Mouse (Mus musculus) limb, embryonic 10.5 days (tissue): ENCODE results near the gene Olfr288. TPM values are rescaled to one million over a fixed set of nuclear protein-coding genes. Genes with fewer than 3 reads are reported as not detected.
A peak's percentile ranks its signal among the peaks of the same experiment; 100 is the strongest.

Experiments
- DNase-seq: peaks from one replicate; pipeline ENCODE4 v3.0.0-alpha.2; 2017; ENCODE audit warnings: low spot score
- H3K27ac ChIP-seq: fragments of 300-500 bp; sonication (generic); 2 replicates; pipeline ENCODE4 v1.5.1; 2016; ENCODE audit warnings: mild to moderate bottlenecking
- H3K27me3 ChIP-seq: fragments of 300-500 bp; sonication (generic); 2 replicates; pipeline ENCODE4 v1.6.1; 2016; ENCODE audit warnings: low read depth, mild to moderate bottlenecking; ENCODE audit not compliant: poor library complexity, severe bottlenecking
- H3K36me3 ChIP-seq: fragments of 300-500 bp; sonication (generic); 2 replicates; pipeline ENCODE4 v1.6.1; 2016; ENCODE audit warnings: mild to moderate bottlenecking, moderate library complexity
- H3K4me1 ChIP-seq: fragments of 300-500 bp; sonication (generic); 2 replicates; pipeline ENCODE4 v1.6.1; 2016
- H3K4me3 ChIP-seq: fragments of 300-500 bp; sonication (generic); 2 replicates; pipeline ENCODE4 v1.5.1; 2016; ENCODE audit warnings: mild to moderate bottlenecking, moderate library complexity
- H3K9me3 ChIP-seq: fragments of 300-500 bp; sonication (generic); replicated peaks from 2 replicates; pipeline ENCODE4 v1.6.1; 2016; ENCODE audit warnings: mild to moderate bottlenecking
- WGBS: fragments of 180-500 bp; shearing (Covaris S2); methylation state at CpG from one replicate; pipeline ENCODE4 v1.1.7; 2016; 5-methylcytosine and 5-hydroxymethylcytosine counted together
- polyA plus RNA-seq: library from polyadenylated mRNA; unstranded; fragments of >200 nt; fragmentation: Nextera tagmentation; extraction: Ambion mirVana; gene quantifications from 2 replicates; pipeline ENCODE4 v1.2.1, GENCODE M21; 2016

Olfr288 gene
- polyA plus RNA-seq, 1 experiment from 2014 or later, result not detected

- DNase-seq, result no peak
- H3K4me3 ChIP-seq, result no peak overlapping the region
- no peaks in the 10 kb centered on the region for H3K27me3 ChIP-seq
- H3K27ac ChIP-seq, result no peak overlapping the region
- no peaks in the 10 kb centered on the region for H3K36me3 ChIP-seq
- H3K4me1 ChIP-seq, result no peaks in the 10 kb centered on the region
- 83% methylated on average over 1 of the region's 1 CpGs for WGBS
- no peaks in the 10 kb centered on the region for H3K9me3 ChIP-seq
These were observed 38.1 kb downstream of the Olfr288 start for GRCm38 (mm10) chr15:98157253-98157652.

- 71% methylated on average over 4 of the region's 4 CpGs for WGBS
- Histone ChIP-seq H3K4me3 (no peak overlapping the region), H3K36me3 (no peaks in the 10 kb centered on the region), H3K4me1 (no peaks in the 10 kb centered on the region), H3K27ac (no peak overlapping the region), H3K9me3 (no peaks in the 10 kb centered on the region), H3K27me3 (no peaks in the 10 kb centered on the region)
- no peak for DNase-seq
These were observed 39.4 kb downstream of the Olfr288 start for GRCm38 (mm10) chr15:98155944-98156343.

- no peaks in the 10 kb centered on the region for H3K36me3 ChIP-seq
- H3K27ac ChIP-seq, result no peak overlapping the region
- H3K9me3 ChIP-seq, result no peaks in the 10 kb centered on the region
- no peak overlapping the region for H3K4me3 ChIP-seq
- no peak for DNase-seq
- H3K27me3 ChIP-seq, result no peaks in the 10 kb centered on the region
- no peaks in the 10 kb centered on the region for H3K4me1 ChIP-seq
- 94% methylated on average over 5 of the region's 5 CpGs for WGBS
These were observed 40.1 kb downstream of the Olfr288 start for GRCm38 (mm10) chr15:98155272-98155671.

GRCm38 (mm10) chr15:98154631-98155030 lies 40.7 kb downstream of the Olfr288 start:
- 86% methylated on average over 3 of the region's 3 CpGs for WGBS
- Histone ChIP-seq H3K27me3 (no peaks in the 10 kb centered on the region), H3K4me3 (no peak overlapping the region)

GRCm38 (mm10) chr15:98154146-98154545 lies 41.2 kb downstream of the Olfr288 start:
- Histone ChIP-seq H3K27ac (no peak overlapping the region), H3K4me3 (no peak overlapping the region), H3K9me3 (no peaks in the 10 kb centered on the region), H3K4me1 (no peaks in the 10 kb centered on the region), H3K27me3 (no peaks in the 10 kb centered on the region), H3K36me3 (no peaks in the 10 kb centered on the region)
- 67% methylated on average over 4 of the region's 4 CpGs for WGBS
- DNase-seq, result no peak

More at GRCm38 (mm10) chr15:98154631-98155030, 40.7 kb downstream of the Olfr288 start:
- no peaks in the 10 kb centered on the region for H3K36me3 ChIP-seq
- H3K9me3 ChIP-seq, result no peaks in the 10 kb centered on the region
- H3K27ac ChIP-seq, result no peak overlapping the region
- no peak for DNase-seq
- no peaks in the 10 kb centered on the region for H3K4me1 ChIP-seq

GRCm38 (mm10) chr15:98153625-98154024 lies 41.7 kb downstream of the Olfr288 start:
- 46% methylated on average over 3 of the region's 3 CpGs for WGBS
- no peaks in the 10 kb centered on the region for H3K27me3 ChIP-seq
- DNase-seq, result no peak
- H3K9me3 ChIP-seq, result no peaks in the 10 kb centered on the region
- H3K27ac ChIP-seq, result no peak overlapping the region
- H3K36me3 ChIP-seq, result no peaks in the 10 kb centered on the region
- no peaks in the 10 kb centered on the region for H3K4me1 ChIP-seq
- H3K4me3 ChIP-seq, result no peak overlapping the region

- H3K9me3 ChIP-seq, result no peaks in the 10 kb centered on the region
- WGBS, result 78% methylated on average over 7 of the region's 7 CpGs
- H3K27ac ChIP-seq, result no peak overlapping the region
- no peak for DNase-seq
- no peaks in the 10 kb centered on the region for H3K27me3 ChIP-seq
- no peaks in the 10 kb centered on the region for H3K4me1 ChIP-seq
- no peaks in the 10 kb centered on the region for H3K36me3 ChIP-seq
- no peak overlapping the region for H3K4me3 ChIP-seq
These were observed 42.4 kb downstream of the Olfr288 start for GRCm38 (mm10) chr15:98152916-98153315.

GRCm38 (mm10) chr15:98149166-98149602 lies 46.2 kb downstream of the Olfr288 start:
- H3K9me3 ChIP-seq, result no peaks in the 10 kb centered on the region
- no peak for DNase-seq
- no peaks in the 10 kb centered on the region for H3K27me3 ChIP-seq
- H3K4me1 ChIP-seq, result peaks cover 14% of the 10 kb centered on the region
- H3K36me3 ChIP-seq, result no peaks in the 10 kb centered on the region
- 82% methylated on average over 10 of the region's 10 CpGs for WGBS
- H3K27ac ChIP-seq, result no peak overlapping the region
- H3K4me3 ChIP-seq, result no peak overlapping the region

- Histone ChIP-seq H3K4me1 (peaks cover 14% of the 10 kb centered on the region), H3K27me3 (no peaks in the 10 kb centered on the region), H3K27ac (no peak overlapping the region), H3K36me3 (no peaks in the 10 kb centered on the region), H3K4me3 (no peak overlapping the region), H3K9me3 (no peaks in the 10 kb centered on the region)
- WGBS, result 85% methylated on average over 3 of the region's 3 CpGs
- no peak for DNase-seq
These were observed 47.0 kb downstream of the Olfr288 start for GRCm38 (mm10) chr15:98148356-98148755.

GRCm38 (mm10) chr15:98145559-98146181 lies 49.7 kb downstream of the Olfr288 start:
- WGBS, result 1% methylated on average over 38 of the region's 38 CpGs

GRCm38 (mm10) chr15:98144861-98145507 lies 50.4 kb downstream of the Olfr288 start:
- no peak for DNase-seq
- Histone ChIP-seq H3K9me3 (no peaks in the 10 kb centered on the region), H3K36me3 (peaks cover 26% of the 10 kb centered on the region), H3K4me1 (peaks cover 14% of the 10 kb centered on the region), H3K27ac (peak overlapping the region; percentile 90), H3K4me3 (peak overlapping the region; percentile 100), H3K27me3 (no peaks in the 10 kb centered on the region)
- under 1% methylated on average over 36 of the region's 36 CpGs for WGBS

More at GRCm38 (mm10) chr15:98145559-98146181, 49.7 kb downstream of the Olfr288 start:
- peak overlapping the region; percentile 90 for H3K27ac ChIP-seq
- DNase-seq, result peak; percentile 96
- H3K27me3 ChIP-seq, result no peaks in the 10 kb centered on the region
- H3K4me3 ChIP-seq, result peak overlapping the region; percentile 100
- H3K4me1 ChIP-seq, result peaks cover 14% of the 10 kb centered on the region
- peaks cover 19% of the 10 kb centered on the region for H3K36me3 ChIP-seq
- H3K9me3 ChIP-seq, result no peaks in the 10 kb centered on the region

- Histone ChIP-seq H3K4me3 (no peak overlapping the region), H3K4me1 (peaks cover 14% of the 10 kb centered on the region), H3K27me3 (no peaks in the 10 kb centered on the region), H3K36me3 (peaks cover 47% of the 10 kb centered on the region), H3K27ac (no peak overlapping the region), H3K9me3 (no peaks in the 10 kb centered on the region)
- WGBS, result 85% methylated on average over 10 of the region's 10 CpGs
- no peak for DNase-seq
These were observed 52.8 kb downstream of the Olfr288 start for GRCm38 (mm10) chr15:98142515-98142914.

GRCm38 (mm10) chr15:98140809-98141208 lies 54.5 kb downstream of the Olfr288 start:
- no peak overlapping the region for H3K27ac ChIP-seq
- DNase-seq, result no peak
- 98% methylated on average over 5 of the region's 5 CpGs for WGBS
- no peaks in the 10 kb centered on the region for H3K27me3 ChIP-seq
- no peaks in the 10 kb centered on the region for H3K9me3 ChIP-seq
- no peak overlapping the region for H3K4me3 ChIP-seq
- peaks cover 10% of the 10 kb centered on the region for H3K4me1 ChIP-seq
- peaks cover 64% of the 10 kb centered on the region for H3K36me3 ChIP-seq
